Mouse (Mus musculus): Measurements from ENCODE around the gene Rtn1. TPM values are rescaled to one million over a fixed set of nuclear protein-coding genes. Genes with fewer than 3 reads are reported as not detected.

Gene Rtn1
- total RNA-seq, 2 experiments from 2014 or later = 1.3 TPM; not detected in 1

Other genes with a start within 250 kb of the Rtn1 start
- gene Ccdc175, start 224.0 kb downstream of the Rtn1 start, total RNA-seq (2015; ENCODE audit: low replicate concordance) = not detected in 2 replicates
- gene Ccdc175, start 224.0 kb downstream of the Rtn1 start, total RNA-seq (2017; ENCODE audit: low replicate concordance) = not detected in 2 replicates
- not detected in 2 replicates for gene Lrrc9, start 32.8 kb upstream of the Rtn1 start, total RNA-seq (2015; ENCODE audit: low replicate concordance)
- gene Lrrc9, start 32.8 kb upstream of the Rtn1 start, total RNA-seq (2017; ENCODE audit: low replicate concordance) = not detected in 2 replicates
- gene Pcnx4, start 127.3 kb upstream of the Rtn1 start, total RNA-seq (2015; ENCODE audit: low replicate concordance) = 0.36 TPM in 1 of 2 replicates, not detected in the other
- 0.26 and 0.53 TPM in 2 replicates for gene Pcnx4, start 127.3 kb upstream of the Rtn1 start, total RNA-seq (2017; ENCODE audit: low replicate concordance)
- not detected in 2 replicates for gene Gm4756, start 240.6 kb upstream of the Rtn1 start, total RNA-seq (2015; ENCODE audit: low replicate concordance)
- not detected in 2 replicates for gene Gm4756, start 240.6 kb upstream of the Rtn1 start, total RNA-seq (2017; ENCODE audit: low replicate concordance)